Mouse (Mus musculus): Measurements from ENCODE around the gene Lgr6.

- TF ChIP-seq EP300 (IDR thresholded peaks at IDR 0.05; ENCODE audit: low read depth) (no peak), CTCF (IDR thresholded peaks at IDR 0.05; ENCODE audit: low read depth) (no peak)
Observed at GRCm38 (mm10) chr1:134995954-134996353, 109.1 kb downstream of the Lgr6 start.

Data from heart, postnatal 0 days (tissue).